Mouse (Mus musculus): Measurements from ENCODE around the gene Gsta4. TPM values are rescaled to one million over a fixed set of nuclear protein-coding genes. Genes with fewer than 3 reads are reported as not detected.
"Not testable (repeated sequence)": the region's sequence is repeated elsewhere in the genome, so short reads cannot be mapped to it uniquely, and the experiment has no call there.

Gene Gsta4
- 17.4 and 36.2 TPM in 2 replicates for polyA plus RNA-seq (2011; ENCODE audit: insufficient read length, low read depth, missing spikeins)

GRCm38 (mm10) chr9:78182474-78182873, at the start of gene Gsta4:
TSS of gene Gsta4 (plus strand) at chr9:78182774.
- not testable (repeated sequence) for H3K27ac ChIP-seq (ENCODE audit: insufficient read depth, low read length); H3K4me1 ChIP-seq (ENCODE audit: control insufficient read depth, insufficient read depth, low read length); H3K4me3 ChIP-seq (ENCODE audit: insufficient read depth, low read length)

GRCm38 (mm10) chr9:78135658-78136057, 46.9 kb upstream of the Gsta4 start:
- H3K4me1 ChIP-seq (ENCODE audit: control insufficient read depth, insufficient read depth, low read length), result no peaks in the 10 kb centered on the region; the same call in none of the 2 replicates
- no peak for TF ChIP-seq POLR2A (IDR thresholded peaks at IDR 0.05; ENCODE audit: low read depth, low read length)
- no peak for TF ChIP-seq CTCF (IDR thresholded peaks at IDR 0.05; ENCODE audit: borderline replicate concordance, insufficient read depth, low read length)
- H3K4me3 ChIP-seq (ENCODE audit: insufficient read depth, low read length), result no peak overlapping the region
- no peak overlapping the region for H3K27ac ChIP-seq (ENCODE audit: insufficient read depth, low read length)

GRCm38 (mm10) chr9:78138044-78138676, 44.4 kb upstream of the Gsta4 start:
- H3K27ac ChIP-seq (ENCODE audit: insufficient read depth, low read length), result no peak overlapping the region
- no peak overlapping the region for H3K4me3 ChIP-seq (ENCODE audit: insufficient read depth, low read length)
- TF ChIP-seq CTCF (IDR thresholded peaks at IDR 0.05; ENCODE audit: borderline replicate concordance, insufficient read depth, low read length) (no peak), POLR2A (IDR thresholded peaks at IDR 0.05; ENCODE audit: low read depth, low read length) (no peak)
- H3K4me1 ChIP-seq (ENCODE audit: control insufficient read depth, insufficient read depth, low read length), result no peaks in the 10 kb centered on the region; the same call in none of the 2 replicates

GRCm38 (mm10) chr9:78139463-78139862, 43.1 kb upstream of the Gsta4 start:
- no peak for TF ChIP-seq CTCF (IDR thresholded peaks at IDR 0.05; ENCODE audit: borderline replicate concordance, insufficient read depth, low read length)
- no peak for TF ChIP-seq POLR2A (IDR thresholded peaks at IDR 0.05; ENCODE audit: low read depth, low read length)
- no peak overlapping the region for H3K27ac ChIP-seq (ENCODE audit: insufficient read depth, low read length)
- H3K4me3 ChIP-seq (ENCODE audit: insufficient read depth, low read length), result no peak overlapping the region
- H3K4me1 ChIP-seq (ENCODE audit: control insufficient read depth, insufficient read depth, low read length), result no peaks in the 10 kb centered on the region; the same call in none of the 2 replicates

GRCm38 (mm10) chr9:78146099-78146498, 36.5 kb upstream of the Gsta4 start:
- no peak for TF ChIP-seq POLR2A (IDR thresholded peaks at IDR 0.05; ENCODE audit: low read depth, low read length)
- TF ChIP-seq CTCF (IDR thresholded peaks at IDR 0.05; ENCODE audit: borderline replicate concordance, insufficient read depth, low read length), result no peak
- H3K4me1 ChIP-seq (ENCODE audit: control insufficient read depth, insufficient read depth, low read length), result peaks cover 7% of the 10 kb centered on the region; the same call in 1 of the 2 replicates
- no peak overlapping the region for H3K4me3 ChIP-seq (ENCODE audit: insufficient read depth, low read length)
- H3K27ac ChIP-seq (ENCODE audit: insufficient read depth, low read length), result no peak overlapping the region

GRCm38 (mm10) chr9:78146627-78147026, 35.9 kb upstream of the Gsta4 start:
- Histone ChIP-seq H3K4me3 (ENCODE audit: insufficient read depth, low read length) (no peak overlapping the region), H3K27ac (ENCODE audit: insufficient read depth, low read length) (no peak overlapping the region), H3K4me1 (ENCODE audit: control insufficient read depth, insufficient read depth, low read length) (peaks cover 7% of the 10 kb centered on the region; the same call in 1 of the 2 replicates)
- TF ChIP-seq CTCF (IDR thresholded peaks at IDR 0.05; ENCODE audit: borderline replicate concordance, insufficient read depth, low read length), result no peak
- TF ChIP-seq POLR2A (IDR thresholded peaks at IDR 0.05; ENCODE audit: low read depth, low read length), result no peak

GRCm38 (mm10) chr9:78148149-78148548, 34.4 kb upstream of the Gsta4 start:
- Histone ChIP-seq H3K4me3 (ENCODE audit: insufficient read depth, low read length) (no peak overlapping the region), H3K27ac (ENCODE audit: insufficient read depth, low read length) (no peak overlapping the region), H3K4me1 (ENCODE audit: control insufficient read depth, insufficient read depth, low read length) (peaks cover 7% of the 10 kb centered on the region; the same call in 1 of the 2 replicates)
- TF ChIP-seq CTCF (IDR thresholded peaks at IDR 0.05; ENCODE audit: borderline replicate concordance, insufficient read depth, low read length) (no peak), POLR2A (IDR thresholded peaks at IDR 0.05; ENCODE audit: low read depth, low read length) (no peak)

GRCm38 (mm10) chr9:78149770-78150169, 32.8 kb upstream of the Gsta4 start:
- H3K4me3 ChIP-seq (ENCODE audit: insufficient read depth, low read length); H3K4me1 ChIP-seq (ENCODE audit: control insufficient read depth, insufficient read depth, low read length); H3K27ac ChIP-seq (ENCODE audit: insufficient read depth, low read length): not testable (repeated sequence)

- no peak overlapping the region for H3K4me3 ChIP-seq (ENCODE audit: insufficient read depth, low read length)
- H3K27ac ChIP-seq (ENCODE audit: insufficient read depth, low read length), result no peak overlapping the region
- no peak for TF ChIP-seq CTCF (IDR thresholded peaks at IDR 0.05; ENCODE audit: borderline replicate concordance, insufficient read depth, low read length)
- TF ChIP-seq POLR2A (IDR thresholded peaks at IDR 0.05; ENCODE audit: low read depth, low read length), result no peak
- no peaks in the 10 kb centered on the region for H3K4me1 ChIP-seq (ENCODE audit: control insufficient read depth, insufficient read depth, low read length)
Measured at GRCm38 (mm10) chr9:78154211-78154977, 28.2 kb upstream of the Gsta4 start.

GRCm38 (mm10) chr9:78157221-78157620, 25.4 kb upstream of the Gsta4 start:
- H3K4me3 ChIP-seq (ENCODE audit: insufficient read depth, low read length), result no peak overlapping the region
- TF ChIP-seq POLR2A (IDR thresholded peaks at IDR 0.05; ENCODE audit: low read depth, low read length), result no peak
- no peak for TF ChIP-seq CTCF (IDR thresholded peaks at IDR 0.05; ENCODE audit: borderline replicate concordance, insufficient read depth, low read length)
- H3K4me1 ChIP-seq (ENCODE audit: control insufficient read depth, insufficient read depth, low read length), result no peaks in the 10 kb centered on the region
- no peak overlapping the region for H3K27ac ChIP-seq (ENCODE audit: insufficient read depth, low read length)

Measured in embryonic fibroblast, embryonic 13.5 days (primary cell).